Mouse (Mus musculus): ENCODE data around the gene H6pd. TPM values are rescaled to one million over a fixed set of nuclear protein-coding genes. Genes with fewer than 3 reads are reported as not detected.

Gene H6pd
- polyA plus RNA-seq, 1 experiment: 45.9 TPM

DNA sequence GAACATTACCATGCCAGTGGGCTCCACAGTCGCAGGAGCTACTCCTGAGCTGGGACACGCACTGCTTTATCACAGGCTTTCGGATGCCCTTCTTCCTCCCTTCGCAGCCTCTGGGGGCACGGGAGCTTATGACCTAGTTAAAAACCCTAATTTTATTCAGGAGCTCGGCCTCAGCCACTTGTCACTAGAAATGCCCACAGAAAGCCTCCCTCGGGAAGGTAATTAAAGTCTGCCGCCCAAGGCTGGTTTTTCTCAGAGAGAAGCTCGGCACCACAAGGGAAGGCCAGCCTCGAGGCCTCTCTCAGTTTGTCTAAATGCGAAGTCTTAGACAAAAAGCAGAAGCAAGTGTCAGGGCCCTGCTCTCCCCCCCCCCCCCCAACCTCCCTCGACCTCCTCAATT is 64.6 kb downstream of the H6pd start:
- DNase-seq (ENCODE audit: low spot score): no peak

DNA sequence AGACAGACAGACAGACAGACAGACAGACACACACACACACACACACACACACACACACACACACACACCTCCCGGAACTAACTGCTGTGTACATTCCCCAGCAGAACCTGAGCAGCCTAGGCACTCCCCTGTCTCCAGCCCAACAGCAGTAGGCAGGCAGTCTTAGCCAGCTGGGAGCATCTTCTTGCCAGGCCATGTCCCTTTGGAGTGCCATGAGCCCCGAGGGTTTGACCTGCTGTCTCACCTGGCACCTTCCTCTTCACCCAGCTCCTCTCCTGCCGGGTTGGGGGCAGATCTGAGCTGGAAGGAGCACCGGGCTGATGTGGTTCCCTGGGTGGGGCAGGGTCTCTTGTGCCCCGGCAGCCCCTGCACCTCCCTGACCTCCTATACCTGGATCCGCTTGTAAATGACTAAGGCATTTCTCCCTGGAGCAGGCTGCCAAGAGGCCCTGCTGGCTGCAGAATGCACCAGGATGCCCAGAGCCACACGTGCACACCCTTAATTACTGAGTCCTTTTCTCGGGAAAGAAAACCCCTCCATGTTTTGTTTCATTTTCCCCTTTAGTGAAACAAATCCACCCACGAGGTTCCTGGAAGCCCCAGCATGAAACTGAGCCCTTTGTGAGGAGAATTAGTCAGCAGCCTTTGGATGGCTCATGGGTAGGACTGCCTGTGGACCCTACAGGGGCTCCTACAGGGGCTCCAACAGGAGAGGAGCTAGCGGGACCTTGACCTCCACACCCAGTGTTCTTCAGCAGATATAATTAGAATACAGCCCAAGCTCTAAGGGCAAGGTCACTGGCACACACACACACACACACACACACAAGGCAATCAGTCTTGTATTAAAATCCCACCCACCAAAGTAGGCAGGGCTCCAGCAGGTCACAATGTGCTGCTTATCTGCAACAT is 65.7 kb downstream of the H6pd start:
- no peak for DNase-seq (ENCODE audit: low spot score)

DNA sequence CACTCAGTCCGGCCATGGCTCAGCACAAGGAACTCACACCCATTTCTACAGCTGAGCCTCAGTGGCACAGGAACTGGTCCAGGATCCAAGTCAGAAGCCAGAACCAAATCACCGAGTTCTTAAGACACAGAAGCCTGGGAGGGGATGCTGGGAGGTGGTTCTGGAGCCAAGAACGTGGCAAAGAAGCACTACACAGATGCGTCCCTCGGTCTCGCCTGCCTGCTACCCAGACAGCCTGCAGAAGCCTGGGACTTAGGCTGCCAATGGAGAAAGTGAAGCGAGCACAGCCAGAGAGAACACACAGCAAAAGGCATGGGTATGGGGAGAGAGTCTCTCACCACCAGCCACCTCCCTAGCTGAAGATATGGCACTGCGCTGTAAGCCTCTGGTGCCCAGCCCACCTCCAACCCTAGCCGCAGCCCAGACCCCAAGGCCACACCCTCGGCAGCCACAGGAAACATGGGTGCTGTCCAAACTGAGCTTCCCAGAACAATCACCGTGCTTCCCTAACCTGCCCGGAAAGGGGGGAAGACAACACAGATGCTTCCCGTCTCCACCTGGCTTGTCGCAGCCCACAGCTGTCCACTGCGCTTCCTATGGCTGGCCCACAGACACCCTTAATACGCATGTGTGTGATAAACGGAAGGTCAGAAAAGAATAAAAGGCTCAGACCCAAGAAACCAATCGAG is 67.6 kb downstream of the H6pd start:
- no peak for DNase-seq (ENCODE audit: low spot score)

DNA sequence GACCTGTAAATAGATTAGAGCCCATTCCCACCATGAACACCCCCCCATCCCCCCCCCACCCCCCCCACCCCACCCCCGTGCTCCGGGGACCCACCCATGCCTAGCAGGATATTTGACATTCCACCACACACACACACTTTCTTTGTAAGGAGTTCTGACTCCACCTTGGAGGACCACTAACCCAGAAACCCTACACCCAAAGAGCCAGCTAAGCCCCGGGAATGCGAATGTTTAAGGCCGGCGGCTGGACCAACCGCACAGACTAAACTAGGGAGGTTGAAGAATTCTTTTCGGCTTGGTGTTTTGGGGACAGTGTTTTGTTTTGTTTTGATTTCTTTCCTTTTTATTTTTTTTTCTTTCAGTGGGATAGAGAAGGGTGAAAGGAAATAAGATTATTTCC is 70.1 kb downstream of the H6pd start:
- no peak for DNase-seq (ENCODE audit: low spot score)

DNA sequence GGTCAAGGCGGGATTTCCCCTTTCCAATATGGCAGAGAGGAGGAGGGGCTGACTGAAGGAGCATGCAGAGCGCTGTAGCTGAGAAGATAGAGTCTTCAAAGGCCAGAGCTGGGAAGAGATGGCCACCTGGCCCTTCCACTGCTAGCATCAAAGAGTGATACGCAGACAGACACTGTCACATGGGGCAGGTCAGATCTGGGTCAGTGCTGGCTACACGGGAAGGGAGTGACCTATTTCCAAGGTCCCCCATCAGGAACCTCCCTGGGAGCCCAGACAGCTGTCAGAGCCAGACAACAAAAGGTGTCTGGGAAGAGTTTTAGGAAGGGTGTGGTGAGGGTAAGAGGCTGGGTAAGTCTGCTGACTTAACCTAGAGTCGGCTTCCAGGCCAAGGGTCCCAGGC is 71.9 kb downstream of the H6pd start:
- DNase-seq (ENCODE audit: low spot score): no peak

DNA sequence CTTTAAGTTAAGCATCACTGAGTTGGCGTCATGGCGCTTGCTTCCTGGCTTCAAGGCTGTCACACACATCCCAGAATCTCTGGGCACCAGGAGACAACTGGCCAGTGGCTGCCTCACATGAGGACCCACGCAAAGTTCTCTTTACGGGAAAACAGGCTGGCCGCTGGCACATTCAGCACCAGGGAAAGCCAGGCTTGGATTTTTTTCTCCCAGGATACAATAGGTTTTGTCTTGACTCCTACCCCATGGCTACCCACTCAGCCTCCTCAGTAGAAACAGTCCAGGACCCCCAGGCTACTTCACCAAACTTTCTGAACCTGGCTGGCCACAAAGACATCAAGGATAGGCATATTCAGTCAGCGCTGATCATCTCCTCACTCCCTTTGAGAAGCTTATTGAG is 73.4 kb downstream of the H6pd start:
- no peak for DNase-seq (ENCODE audit: low spot score)

DNA sequence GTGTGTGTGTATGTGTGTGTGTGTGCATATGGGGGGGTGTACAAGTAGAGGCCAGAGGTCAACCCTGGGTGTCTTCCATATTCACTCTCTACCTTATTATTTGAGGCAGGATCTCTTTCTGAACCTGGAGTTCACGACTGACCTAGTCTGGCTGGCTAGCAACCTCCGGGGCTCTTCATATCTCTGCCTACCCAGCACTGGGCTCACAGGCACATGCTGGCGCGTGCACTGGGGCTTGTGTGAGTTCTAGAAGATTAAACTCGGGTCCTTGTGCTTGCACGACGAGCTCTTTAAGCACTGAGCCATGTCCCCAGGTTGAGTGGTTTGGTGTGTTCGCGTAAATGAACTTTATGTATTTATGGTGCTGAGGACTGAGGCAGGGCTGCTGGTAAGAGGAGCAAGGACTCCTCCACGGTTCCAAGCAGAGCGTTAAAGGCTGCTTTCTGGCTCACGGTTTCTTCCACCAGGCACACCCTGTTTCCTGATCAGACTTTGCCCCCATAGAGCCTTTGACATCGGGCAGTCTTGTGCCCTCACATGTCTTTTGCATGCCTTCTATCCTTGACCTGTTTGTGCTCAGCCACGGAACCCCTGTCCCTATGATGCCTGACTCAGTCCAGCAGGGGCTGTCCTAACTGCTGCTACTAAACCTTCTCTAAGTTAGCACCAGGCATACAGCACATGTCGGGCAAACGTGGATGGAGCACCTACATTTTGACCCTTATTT is 75.1 kb downstream of the H6pd start:
- DNase-seq (ENCODE audit: low spot score): no peak

DNA sequence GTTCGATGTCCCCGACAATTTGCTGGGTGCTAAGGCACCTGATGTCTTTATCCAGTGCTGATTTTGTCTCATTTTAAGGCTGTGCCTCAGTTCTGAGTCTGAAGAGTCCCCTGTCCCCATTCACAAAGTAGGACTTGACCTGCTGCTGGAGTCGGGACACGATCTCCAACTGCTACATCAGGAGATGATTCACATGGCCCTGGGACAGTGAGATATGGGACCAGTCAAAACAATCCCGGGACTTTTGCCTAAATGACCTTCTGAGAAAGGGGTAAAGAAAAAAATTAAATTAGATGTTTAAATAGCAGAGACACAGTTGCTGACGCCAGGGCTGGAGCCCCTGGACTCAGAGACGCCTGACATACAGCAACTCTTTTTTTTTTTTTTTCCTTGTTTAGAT is 75.8 kb downstream of the H6pd start:
- DNase-seq (ENCODE audit: low spot score): no peak

DNA sequence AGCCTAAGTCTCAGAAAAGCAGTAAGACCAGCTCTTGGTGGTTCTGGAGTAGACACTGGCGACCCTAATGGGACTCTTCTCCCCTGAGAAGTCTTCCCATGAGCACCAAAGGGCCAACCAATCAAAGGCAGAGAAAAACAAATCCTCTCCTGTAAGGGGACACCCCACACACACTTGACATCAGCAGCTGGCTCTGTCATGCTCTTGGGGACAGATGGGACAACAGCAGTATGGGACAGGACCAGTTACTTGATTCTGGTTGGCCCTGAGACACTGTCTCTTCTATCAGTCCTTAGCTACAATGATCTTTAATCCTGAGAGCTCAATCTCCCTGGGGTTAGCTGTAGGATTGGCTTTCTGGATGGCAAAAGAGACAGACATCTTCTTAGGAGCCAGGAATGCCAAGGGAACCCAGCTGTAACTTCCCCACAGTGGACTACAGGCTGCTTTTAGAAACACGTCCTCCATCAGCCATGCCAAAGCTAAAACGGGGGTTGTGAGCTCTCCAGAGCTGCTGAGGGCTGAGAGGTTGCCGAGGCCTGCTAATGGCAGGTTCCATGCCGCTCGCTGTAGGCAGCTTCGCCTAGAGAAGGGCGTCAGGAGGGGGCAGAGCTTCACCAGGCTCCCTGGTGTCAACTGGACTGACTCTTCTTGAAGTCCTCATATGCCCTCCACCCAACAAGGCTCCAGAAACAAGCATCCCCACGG is 76.6 kb downstream of the H6pd start:
- DNase-seq (ENCODE audit: low spot score): no peak

DNA sequence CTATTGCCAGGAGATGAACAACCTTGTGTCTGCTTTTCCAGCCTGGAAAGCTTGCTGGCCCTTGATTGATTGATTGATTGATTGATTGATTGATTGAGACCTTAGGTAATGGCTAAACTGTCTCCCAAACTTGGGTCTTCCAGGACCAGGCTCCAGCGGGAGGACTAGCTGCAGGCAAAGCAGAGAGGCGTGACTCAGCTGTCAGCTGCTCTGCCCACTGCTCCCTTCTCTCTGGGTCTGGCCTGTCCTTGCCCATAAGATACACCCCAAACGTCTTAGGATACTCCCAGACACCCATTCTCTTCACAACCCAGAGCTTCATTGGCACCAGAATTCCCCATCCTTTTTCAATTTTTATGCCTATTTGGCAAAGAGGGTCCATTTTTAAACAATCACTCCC is 78.1 kb downstream of the H6pd start:
- DNase-seq (ENCODE audit: low spot score): no peak

Other genes starting within 250 kb of the H6pd start
- gene Slc25a33, start 234.7 kb downstream of the H6pd start, polyA plus RNA-seq (2012; rRNA removed): 13.5 and 14.5 TPM in 2 replicates
- gene Spsb1, start 54.0 kb downstream of the H6pd start, polyA plus RNA-seq (2012; rRNA removed): 21.0 and 21.7 TPM in 2 replicates
- 1.7 and 2.0 TPM in 2 replicates for gene Gpr157, start 78.3 kb upstream of the H6pd start, polyA plus RNA-seq (2012; rRNA removed)
- gene Slc2a5, start 110.3 kb upstream of the H6pd start, polyA plus RNA-seq (2012; rRNA removed): 0.18 and 0.28 TPM in 2 replicates
- gene Slc2a7, start 139.9 kb upstream of the H6pd start, polyA plus RNA-seq (2012; rRNA removed): not detected in 2 replicates
- not detected in 2 replicates for gene Car6, start 192.3 kb upstream of the H6pd start, polyA plus RNA-seq (2012; rRNA removed)
- 340 and 364 TPM in 2 replicates for gene Eno1, start 227.7 kb upstream of the H6pd start, polyA plus RNA-seq (2012; rRNA removed)